Mouse (Mus musculus): ENCODE data around the gene Wdcp. TPM values are rescaled to one million over a fixed set of nuclear protein-coding genes. Genes with fewer than 3 reads are reported as not detected.

The Wdcp gene
- total RNA-seq, 2 experiments from 2014 or later = 9.3 to 11.4 TPM

Other genes with a start within 250 kb of the Wdcp start
- not detected for gene Fam228a, start 104.9 kb upstream of the Wdcp start, total RNA-seq (2021)
- 1 to 10 TPM; 3.2 to 3.7 TPM for gene Pfn4, start 74.3 kb upstream of the Wdcp start, total RNA-seq (2021)
- 1 to 10 TPM; 4.3 to 5.0 TPM for gene Fam228b, start 74.0 kb upstream of the Wdcp start, total RNA-seq (2021)
- gene Sf3b6, start 25.8 kb upstream of the Wdcp start, total RNA-seq (2021) = 10 to 100 TPM; 69.2 to 70.5 TPM
- 1 to 10 TPM; 4.0 to 8.8 TPM for gene Fkbp1b, start 1.7 kb upstream of the Wdcp start, total RNA-seq (2021)
- gene Mfsd2b, start 31.1 kb downstream of the Wdcp start, total RNA-seq (2021) = 1 to 10 TPM; 1.3 to 1.6 TPM
- gene Ubxn2a, start 64.4 kb downstream of the Wdcp start, total RNA-seq (2021) = 10 to 100 TPM; 44.9 to 49.0 TPM
- 10 to 100 TPM; 28.2 to 32.2 TPM for gene Atad2b, start 74.0 kb downstream of the Wdcp start, total RNA-seq (2021)